Mouse (Mus musculus): ENCODE results near the gene Slc22a15.

The Slc22a15 gene

DNA sequence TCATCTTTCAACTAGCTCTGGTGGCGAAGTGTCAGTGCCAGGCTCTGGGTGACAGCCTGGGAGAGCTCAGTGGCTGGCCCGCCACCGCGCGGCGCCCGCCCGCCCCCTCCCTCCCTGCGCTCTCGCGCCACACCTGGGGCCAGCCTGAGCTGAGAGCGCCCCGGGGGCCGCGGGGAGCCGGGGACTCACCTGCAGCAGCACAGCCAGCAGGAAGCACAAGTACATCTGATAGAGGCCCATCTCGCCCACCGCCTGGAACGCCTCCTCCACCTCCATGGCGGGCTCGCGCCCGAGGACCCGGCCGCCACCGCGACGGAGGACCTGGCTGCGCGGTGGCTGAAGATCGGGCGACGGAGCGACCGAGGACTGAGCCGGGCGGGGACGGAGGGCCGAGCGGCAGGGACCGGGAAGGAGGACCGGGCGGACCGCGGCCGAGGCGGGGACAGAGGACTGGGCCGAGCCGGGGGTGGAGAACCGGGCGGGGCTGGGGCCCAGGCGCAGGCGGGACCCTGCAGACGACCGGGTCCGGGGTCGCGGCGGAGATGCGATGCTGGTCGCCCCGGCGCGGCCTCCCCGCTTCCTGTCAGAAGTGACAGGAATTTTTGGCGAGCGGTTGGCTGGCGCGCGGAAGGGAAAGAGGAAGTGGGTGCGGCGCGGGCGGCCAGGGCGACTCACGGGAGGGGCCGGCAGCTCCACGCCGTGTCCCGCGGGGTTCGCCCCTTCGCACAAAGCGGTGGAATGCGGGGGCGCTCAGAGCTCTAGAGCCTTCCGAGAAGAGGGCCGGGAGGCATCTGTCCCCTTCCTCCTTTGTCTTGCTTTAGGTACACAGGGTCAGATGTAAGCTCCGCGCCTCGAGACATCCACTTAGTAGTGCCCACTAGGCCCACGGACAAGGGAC is at the start of gene Slc22a15:
Slc22a15 (minus strand) TSS at position 611 of the 898 bp plus-strand sequence.
- peak; percentile 80 to 84 for DNase-seq

DNA sequence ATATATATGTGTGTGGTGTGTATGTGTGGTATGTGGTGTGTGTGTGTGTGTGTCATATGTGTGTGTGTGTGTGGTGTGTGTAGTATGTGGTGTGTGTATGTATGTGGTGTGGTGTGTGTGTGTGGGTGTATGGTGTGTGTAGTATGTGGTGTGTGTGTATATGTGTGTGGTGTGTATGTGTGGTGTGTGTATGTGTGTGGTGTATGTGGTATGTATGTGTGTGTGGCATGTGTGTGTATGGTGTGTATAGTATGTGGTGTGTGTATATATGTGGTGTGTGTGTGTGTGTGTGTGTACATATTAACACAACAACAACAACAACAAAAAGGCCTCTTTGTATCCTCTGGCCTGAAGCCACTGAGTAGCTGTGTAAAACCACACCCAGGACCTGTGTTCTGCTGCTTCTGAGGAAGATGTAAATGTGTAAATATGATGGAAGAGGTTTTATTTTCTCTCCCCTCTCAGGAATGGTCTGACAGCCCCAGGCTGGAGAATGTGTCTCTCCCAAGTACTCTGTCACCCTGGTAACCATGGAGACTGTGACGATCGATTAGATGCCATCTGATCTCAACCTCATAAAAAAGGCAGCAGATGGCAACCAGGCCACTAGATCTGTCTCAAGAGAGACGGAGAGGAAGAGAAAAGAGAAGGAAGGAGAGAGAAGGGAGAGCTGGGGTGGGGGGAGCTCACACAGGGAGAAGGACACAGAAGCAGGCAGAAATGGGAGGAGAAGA is 42.7 kb upstream of the Slc22a15 start:
- peak; percentile 16 to 47 for DNase-seq

- DNase-seq: no peak
Measured at GRCm38 (mm10) chr3:101964352-101964751, 40.1 kb upstream of the Slc22a15 start.

- DNase-seq: no peak
Measured at GRCm38 (mm10) chr3:101963501-101963900, 39.2 kb upstream of the Slc22a15 start.

DNA sequence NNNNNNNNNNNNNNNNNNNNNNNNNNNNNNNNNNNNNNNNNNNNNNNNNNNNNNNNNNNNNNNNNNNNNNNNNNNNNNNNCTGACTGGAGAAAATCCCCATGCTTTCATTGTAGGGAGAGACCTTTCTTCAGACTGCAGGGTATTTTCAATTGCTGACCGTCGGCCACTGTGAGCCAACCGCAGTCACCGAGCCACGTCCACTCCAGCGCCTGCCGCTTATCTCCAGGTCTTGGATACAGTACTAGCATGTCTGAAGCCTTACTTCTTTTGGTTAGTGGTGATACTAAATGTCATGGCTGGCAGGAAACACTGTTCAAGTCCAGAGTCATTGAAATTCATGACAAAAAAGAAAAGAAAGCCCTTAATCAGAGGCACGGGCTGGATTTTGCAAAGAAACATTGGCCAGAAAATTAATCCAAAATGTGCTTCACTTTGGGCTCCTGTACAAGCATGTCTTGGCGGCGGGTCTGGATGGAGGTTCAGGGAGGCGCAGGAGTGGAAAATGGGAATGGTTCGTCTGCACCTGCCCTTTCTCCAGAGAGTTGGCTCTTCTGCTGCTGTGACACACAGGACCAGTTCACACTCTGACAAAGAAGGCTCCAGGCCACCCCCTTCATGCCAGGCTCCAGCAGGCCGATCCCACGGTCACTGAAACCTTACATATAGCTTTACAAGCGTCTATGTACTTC is 37.0 kb upstream of the Slc22a15 start:
- DNase-seq: peak; percentile 49 to 54

- no peak for DNase-seq
Measured at GRCm38 (mm10) chr3:101958047-101958446, 33.8 kb upstream of the Slc22a15 start.

- DNase-seq: peak; percentile 51 to 56
Measured at GRCm38 (mm10) chr3:101953506-101953905, 29.3 kb upstream of the Slc22a15 start.

DNA sequence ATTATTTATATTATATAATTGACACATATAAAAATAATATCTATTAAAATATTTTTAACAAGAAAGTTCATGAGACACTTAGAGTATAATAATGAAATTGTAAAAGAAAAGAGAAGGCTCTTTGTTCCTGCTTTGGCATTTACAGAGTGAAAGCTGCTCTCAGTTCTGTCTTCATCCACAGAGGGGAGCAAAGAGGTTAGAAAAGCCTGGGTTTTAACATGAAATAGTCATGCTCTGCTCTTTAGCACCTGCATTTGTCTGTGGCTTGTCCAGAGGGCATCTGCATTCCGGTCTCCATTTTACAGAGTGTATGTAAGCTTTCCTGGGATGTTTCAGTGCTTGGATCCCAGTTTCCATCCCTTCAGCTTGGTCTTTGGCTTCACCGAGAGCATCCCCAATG is 28.3 kb upstream of the Slc22a15 start:
- DNase-seq: peak in 1 of 2 experiments; percentile 46

- no peak for DNase-seq
Measured at GRCm38 (mm10) chr3:101948572-101948971, 24.3 kb upstream of the Slc22a15 start.

DNA sequence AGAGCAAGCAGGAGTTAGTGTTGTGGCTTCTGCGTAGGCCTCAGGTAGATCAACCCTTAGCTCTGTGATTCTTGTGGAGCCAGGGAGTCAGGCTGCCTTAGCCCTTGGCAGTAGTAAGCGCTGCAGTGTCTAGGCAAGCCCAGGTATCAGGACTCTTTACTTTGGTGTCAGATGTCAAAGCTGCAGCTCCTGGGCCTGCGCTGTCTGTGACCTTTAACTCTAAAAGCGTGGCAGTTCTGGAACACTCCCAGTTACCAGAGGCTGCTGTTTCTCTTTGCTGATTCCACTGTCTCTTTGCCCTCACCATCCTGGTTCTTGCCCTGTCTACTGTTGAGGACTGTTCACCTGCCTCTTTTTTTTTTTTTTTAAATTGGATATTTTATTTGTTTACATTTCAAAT is 23.0 kb upstream of the Slc22a15 start:
- DNase-seq: no peak

GRCm38 (mm10) chr3:101945257-101945656 is 21.0 kb upstream of the Slc22a15 start:
- DNase-seq: no peak

DNA sequence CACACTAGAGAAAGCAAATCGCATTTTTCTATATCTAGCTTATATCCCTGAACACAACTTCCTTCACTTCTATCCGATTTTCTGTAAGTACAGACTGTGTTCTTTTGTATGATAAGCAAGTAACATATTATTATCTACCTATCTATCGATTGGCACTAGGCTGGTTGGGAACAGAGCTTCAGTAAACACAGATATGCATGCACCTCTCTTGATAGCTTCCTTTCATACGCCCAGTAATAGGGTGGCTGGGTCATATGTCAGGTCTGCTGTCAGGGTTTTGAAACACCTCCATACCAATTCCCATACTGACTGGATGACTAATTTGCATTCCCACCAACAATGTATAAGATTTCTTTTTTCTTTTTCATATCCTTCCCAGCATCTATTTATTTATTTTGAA is 16.2 kb upstream of the Slc22a15 start:
- DNase-seq: no peak

GRCm38 (mm10) chr3:101939865-101940264 is 15.6 kb upstream of the Slc22a15 start:
- no peak for DNase-seq

GRCm38 (mm10) chr3:101939152-101939551 is 14.9 kb upstream of the Slc22a15 start:
- DNase-seq: no peak

- DNase-seq: no peak
Measured at GRCm38 (mm10) chr3:101936369-101936768, 12.1 kb upstream of the Slc22a15 start.

- DNase-seq: no peak
Measured at GRCm38 (mm10) chr3:101933820-101934219, 9.6 kb upstream of the Slc22a15 start.

DNA sequence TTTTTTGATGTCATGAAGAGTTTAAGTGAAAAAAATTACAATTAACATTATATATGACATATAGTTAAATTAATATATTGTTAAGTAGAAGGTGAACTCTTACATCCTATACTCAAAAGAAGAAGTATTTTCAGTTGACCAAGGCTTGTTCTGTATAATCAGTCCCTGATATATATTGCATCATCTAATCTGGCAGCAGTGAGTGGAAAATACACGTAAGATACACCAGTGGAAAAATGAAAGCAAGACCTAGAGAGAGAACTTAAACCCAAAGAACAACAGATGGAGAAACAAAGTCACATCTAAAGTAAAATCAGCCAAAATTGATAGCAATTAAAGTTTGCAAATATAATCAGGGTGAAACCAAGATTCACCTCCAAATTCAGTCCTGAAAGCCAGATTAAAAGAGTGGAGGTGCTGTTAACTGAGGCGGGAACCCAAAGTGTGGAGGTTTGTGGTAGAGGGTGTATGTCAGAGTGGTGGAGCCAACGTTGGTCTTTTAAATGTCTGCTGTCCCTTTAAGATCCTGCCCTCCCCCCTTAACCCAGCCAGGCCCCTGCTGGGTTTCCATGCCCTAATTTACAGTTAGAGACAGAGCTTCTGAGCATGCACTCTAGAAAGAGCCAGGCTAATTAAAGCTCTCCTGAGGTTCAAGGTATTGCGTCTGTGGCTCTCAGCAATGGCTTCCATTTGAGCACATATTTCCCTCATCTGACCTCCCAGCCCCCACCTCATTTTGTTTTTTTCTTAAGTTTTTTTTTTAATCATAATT is 5.0 kb upstream of the Slc22a15 start:
- peak; percentile 67 to 76 for DNase-seq

DNA sequence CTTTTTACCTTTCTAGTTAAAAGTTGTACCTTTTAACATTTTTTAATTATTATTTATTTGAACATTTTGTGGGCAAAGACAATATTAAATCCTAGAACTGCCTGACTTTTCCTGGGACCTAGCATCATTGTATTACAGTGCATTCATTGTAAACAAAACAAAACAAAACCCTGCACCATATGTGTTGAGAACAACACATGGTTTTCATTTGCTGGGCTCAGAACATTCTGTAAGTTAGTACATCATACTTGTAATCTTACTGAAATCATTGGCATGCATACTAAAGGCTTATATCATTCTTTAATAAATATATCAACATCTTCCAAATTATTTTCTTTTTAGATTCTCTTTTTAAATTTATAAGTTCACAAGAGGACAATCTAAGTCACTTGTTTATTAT is 2.4 kb upstream of the Slc22a15 start:
- no peak for DNase-seq

GRCm38 (mm10) chr3:101925663-101926062 is 1.4 kb upstream of the Slc22a15 start:
- DNase-seq: peak; percentile 60 to 80

DNA sequence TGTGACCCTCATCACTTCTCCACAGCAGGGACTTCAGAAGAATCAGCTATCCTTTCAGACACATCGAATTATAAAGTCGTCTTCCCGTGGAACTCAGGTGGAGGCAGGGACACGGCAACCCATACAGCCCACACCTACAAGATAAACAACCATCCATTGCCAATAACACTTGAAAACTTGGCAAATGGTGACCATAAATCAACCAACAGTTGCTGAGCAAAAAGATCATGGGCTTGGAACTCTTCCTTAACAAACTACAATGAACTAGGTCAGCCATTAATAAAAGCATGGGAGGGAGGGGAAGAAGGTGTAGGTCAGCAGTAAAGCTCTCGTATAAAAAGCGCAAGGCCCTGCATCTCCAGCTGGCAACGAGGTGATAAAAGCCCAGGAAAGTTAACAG is 1.9 kb downstream of the Slc22a15 start:
- DNase-seq: no peak

DNA sequence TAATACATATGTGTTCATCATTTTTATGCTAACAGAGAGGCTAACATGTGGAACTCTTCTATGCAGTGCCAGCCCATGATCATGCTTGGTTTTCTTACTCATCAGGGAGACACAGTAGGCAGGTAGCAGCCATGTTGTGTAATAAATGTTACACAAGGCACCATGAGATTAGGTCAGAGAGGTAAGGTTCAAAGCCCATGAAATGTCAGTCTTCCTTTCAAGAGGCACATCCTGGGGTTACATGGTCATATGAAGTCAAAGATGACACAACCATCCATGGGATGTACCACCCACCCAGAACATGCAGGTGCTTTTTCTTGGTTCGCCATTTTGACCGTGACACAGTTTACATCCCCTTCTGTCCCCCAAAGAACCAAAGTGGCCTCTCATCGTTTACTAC is 5.7 kb downstream of the Slc22a15 start:
- no peak for DNase-seq

- no peak for DNase-seq
Measured at GRCm38 (mm10) chr3:101917665-101918064, 6.6 kb downstream of the Slc22a15 start.

DNA sequence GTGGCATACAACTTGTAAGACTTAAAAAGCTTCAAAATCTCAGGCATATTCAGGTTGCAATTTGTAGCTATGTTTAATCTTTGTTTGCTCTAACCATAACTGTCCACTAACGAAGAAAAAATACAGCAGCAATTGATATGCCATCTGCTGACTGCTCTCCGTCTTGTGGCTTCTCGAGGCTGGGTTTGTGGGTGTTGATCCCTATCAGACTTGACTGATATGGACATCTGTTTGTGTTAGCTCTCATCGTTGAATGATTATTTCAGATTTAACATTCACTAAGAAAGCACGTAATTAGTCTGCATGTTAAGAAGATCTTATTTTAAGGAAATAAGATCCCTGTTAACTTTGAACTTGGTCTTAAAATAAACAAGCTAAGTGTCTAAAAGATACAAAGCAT is 7.7 kb downstream of the Slc22a15 start:
- DNase-seq: no peak

Measured in cerebellum, postnatal 14 days (tissue).